Mouse (Mus musculus): ENCODE data around the gene Cers3.
A peak's percentile ranks its signal among the peaks of the same experiment; 100 is the strongest.

Cers3 gene

DNA sequence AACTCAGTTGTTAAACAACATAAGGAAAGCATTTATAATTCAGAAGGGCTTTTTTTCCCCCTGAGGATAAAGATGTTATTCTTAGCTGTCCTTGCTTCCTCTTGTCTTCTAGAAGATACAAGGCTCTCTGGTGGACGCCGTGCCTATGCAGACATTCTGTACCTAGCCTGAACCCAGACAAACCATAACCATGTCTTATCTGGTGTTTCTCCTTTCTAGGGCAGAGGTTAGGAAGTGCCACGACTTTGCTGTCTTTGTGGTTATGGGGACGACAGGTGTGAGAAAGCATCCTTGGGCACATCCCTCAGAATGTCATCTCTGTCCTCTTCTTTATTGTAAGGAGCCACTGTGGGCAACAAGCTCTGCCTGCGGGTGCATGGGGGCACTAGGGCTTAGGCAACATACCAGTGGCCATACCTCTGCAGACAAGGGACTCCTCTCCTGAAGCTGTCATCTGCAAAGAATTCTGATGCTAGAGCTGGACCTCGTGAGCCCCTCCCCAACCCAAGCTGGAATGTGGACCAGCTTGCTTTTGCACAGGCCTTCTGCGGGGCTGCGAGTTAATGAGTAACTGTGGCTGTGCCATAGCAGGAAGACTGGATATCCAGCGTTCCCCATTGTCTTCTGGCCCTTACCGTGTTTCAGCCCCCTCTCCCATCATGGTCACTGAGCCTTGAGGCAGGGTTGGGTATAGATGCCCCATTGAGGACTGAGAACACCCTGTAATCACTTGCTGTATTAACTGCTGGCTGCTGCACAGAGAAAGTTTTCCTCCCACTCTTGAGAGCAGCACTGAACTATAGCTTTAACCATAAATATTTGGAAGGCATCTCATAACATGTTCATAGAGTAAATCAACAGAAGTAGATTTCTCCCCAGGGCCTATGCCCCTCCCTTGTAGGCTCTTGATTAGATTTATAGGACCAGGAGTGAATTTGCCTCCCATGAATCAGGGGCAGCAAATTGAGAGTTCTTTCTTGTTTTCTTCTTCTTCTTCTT is 36.9 kb downstream of the Cers3 start:
- DNase-seq (ENCODE audit: low read depth, low spot score): no peak

DNA sequence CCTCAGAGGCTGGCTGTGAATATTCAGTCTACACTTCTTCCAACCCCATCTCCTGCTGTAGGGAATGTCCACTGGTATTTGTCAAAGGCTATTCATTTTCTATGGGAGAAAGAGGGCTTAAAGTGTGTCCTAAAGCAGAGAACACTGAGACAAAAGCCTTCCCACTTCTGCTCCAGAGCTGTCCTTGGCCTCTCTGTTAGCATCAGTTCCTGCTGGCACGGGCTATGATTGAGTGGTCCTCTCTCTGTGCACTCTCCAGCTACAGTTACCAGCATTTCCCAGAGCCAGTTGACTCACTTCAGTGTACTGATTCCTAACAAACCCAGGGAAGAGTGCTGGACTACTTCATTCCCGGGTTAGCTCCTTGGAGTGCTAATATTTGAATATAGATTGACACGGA is 43.2 kb downstream of the Cers3 start:
- DNase-seq (ENCODE audit: low read depth, low spot score): no peak

DNA sequence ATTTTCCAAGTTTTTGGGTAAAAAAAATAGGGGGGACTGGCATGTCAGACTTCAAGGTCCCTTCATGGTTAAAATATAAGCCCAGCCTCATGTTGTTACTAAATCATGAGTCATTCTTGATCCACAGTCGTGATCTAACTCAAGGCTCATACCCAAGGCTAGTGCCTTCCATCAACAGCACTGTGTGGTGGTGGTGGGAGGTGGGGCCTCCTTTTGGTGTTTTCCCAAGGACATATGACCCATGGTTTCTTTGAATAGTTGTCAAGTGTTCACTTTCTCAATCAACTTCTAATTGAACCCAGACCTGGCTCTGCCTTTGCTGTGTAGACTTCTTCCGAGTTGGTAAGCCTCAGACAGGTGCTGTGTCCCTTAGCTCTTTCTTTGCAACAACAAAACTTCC is 44.5 kb downstream of the Cers3 start:
- no peak for DNase-seq (ENCODE audit: low read depth, low spot score)

DNA sequence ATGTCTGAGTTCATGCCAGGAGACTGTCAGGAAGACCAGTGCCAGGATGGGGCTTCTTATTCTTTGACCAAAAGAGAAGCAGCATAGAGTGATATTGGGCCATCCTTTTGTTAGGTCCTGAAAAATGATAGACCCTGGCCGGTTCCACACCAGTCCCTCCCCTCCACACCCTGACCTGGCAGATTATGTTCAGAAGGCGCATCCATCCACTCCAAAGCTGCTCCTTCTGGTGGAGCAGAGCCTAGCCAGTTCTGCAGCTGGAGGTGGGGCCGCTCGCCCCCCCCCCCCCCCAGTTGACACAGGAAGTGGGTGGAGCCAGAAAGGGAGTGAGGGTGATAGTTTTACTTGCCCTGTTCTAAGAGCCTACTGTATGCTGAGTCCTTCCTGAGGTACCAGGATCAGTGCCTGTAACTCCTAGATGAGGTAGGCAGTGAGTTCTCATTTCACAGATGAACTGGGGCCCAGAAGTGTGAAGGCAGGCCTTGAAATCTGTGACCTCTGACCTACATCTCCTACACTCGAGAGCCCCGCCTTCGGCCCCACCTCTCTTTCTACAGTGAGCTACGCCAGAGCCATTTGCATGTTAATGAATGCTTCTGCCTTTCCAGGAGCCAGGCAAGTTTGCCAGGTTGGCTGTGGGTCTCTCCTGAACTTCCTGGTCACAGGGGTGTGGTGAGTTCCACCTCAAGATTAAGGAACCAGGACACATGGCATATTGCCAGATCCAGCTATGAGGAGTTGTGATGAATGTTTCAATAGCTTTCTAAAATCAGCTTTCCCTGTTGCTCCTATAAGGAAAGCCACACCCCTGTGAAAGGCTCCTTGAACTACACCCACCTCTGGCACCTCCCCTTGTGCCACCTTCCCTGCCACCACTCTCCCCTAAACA is 46.8 kb downstream of the Cers3 start:
- DNase-seq (ENCODE audit: low read depth, low spot score): no peak

DNA sequence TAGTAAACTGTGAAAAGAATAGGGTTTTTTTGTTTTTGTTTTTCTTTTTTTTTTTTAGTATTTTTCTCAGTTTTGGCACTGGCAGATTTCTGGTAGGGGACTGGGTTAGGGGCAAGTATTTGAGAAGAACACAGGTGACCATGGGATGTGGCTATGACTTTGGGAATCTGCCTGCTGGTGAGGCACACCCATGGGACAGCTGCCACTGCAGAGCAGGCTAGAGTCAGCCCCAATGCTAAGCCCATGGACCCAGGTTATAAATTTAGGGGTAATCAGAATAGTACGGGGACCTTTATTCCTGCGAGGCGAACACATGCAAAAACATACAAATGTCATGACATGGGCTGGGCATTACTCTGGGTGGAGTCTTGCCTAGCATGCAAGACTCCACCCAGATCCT is 47.7 kb downstream of the Cers3 start:
- no peak for DNase-seq (ENCODE audit: low read depth, low spot score)

DNA sequence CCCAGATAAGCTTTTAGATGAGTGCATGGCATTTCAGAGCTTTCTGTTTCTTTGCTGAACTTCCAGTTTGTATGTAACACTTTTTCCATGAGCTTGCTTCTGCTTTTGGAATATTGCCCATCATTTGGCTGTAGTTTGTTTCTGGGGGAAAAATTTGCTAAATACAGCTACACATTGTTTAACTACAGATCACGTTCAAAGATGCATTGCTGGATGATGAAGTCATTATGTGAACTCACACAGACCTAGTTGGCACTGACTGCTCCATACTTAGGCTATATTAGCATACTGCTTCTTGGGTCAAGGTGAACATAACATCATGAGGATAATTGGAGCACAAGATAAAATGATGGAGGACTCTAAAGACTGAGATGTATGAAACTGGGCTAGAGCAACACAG is 53.6 kb downstream of the Cers3 start:
- DNase-seq (ENCODE audit: low read depth, low spot score): no peak

DNA sequence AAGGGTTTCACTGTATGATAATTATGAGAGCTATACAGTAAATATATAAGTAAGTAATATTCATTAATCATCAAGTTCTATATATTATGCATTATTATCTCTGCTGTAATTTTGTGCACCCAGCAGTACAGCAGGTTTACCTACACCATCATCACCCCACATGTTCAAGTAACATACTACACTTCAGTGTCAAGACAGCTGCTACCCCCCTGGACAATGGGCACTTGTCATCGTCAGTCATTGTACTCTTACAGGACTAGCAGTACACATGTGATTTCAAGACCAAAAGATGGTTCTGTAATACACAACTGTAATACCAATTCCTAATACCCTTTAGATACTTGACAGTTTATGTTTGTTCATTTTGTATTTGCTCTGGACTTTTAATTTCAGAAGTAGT is 54.0 kb downstream of the Cers3 start:
- DNase-seq (ENCODE audit: low read depth, low spot score): no peak

DNA sequence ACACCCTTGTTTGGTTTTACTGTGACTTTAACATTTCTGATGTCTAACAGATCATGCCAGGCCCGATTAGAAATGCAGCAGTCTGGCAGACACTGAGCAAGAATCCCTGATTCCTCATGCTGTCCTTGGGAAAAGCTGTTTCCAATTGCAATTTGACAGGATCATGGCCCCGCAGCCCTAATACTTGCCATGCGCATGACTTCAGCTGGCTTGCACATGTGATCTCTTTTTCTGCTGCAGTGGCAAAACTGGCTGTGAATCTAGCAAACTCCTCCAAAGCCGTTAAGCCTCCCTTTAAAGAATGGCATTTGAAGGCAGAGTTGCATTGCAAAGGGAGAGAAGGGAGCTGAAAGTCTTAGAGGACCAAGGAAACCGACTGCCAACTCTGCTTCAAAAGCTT is 55.5 kb downstream of the Cers3 start:
- no peak for DNase-seq (ENCODE audit: low read depth, low spot score)

DNA sequence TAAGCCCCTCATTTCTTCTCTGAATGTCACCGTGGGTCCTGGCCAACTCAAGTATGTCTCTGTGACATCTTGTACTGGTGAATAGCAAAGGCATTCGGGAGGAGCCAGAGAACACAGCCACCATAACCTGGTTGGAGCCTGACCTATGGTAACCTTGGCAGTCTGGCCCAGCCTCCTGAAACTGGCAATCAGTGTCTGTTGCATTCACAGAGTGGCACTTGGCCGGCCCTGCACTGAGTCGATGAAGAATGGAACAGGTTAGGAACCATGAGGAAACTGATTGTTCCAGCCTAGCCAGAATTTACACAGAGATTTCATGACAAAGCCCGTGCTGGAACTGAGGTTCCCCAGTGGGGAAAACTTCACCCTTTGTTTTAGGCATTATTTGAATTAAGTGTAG is 57.5 kb downstream of the Cers3 start:
- no peak for DNase-seq (ENCODE audit: low read depth, low spot score)

DNA sequence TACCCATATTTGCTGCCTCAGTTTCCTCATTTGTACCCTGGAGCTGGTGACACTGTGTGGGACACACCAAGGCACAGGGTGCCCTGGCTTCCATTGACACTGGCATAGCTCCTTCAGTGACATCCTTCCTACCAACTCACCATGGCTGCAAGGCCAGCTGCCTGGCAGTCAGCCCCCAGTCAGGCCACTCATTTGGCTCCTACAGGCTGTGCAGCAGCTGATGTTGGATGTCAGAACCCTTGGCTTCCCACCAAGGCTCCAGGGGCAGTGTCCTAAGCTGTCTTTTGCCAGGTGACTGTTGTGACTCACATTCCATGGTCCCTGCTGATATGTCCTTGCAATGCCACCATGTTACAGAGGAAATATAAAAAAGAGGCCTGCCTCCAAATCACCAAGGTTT is 58.5 kb downstream of the Cers3 start:
- no peak for DNase-seq (ENCODE audit: low read depth, low spot score)

DNA sequence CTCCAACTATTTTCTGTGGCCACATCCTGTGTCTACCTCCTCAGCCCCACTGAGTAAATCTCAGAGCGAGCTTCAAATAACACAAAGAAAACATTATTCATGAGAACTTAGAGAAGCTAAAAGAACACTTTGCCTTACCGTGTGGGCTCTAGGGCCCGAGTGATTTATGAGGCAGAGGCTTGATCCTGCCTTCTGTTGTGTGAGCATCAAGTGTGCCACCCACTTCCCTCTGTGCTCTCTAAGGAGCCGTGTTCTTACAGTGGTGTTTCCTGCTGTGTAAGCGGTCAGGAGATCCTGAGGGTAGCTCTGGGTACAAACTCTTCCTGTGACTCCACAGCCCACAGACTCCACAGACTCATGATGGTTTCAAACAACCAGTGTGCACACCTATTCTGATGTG is 60.5 kb downstream of the Cers3 start:
- DNase-seq (ENCODE audit: low read depth, low spot score): no peak

DNA sequence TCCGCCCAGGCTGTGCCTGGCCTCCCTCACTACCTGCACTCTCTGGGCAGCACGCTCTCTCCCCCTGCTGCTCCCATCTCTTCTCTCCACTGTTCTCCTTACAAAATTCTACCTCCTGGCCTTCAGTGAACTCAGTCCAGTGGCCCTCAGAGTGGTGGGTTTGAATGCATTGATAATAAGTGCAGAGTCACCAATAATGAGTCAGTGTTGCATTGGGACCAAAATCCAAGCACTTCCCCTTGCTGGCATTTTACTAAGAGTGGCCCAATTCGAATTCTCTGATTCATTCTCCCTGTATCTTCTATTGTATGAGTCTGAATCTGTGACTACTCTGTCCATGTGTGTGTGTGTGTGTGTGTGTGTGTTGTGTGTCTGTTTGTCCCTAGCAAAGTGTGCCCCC is 63.5 kb downstream of the Cers3 start:
- DNase-seq (ENCODE audit: low read depth, low spot score): no peak

DNA sequence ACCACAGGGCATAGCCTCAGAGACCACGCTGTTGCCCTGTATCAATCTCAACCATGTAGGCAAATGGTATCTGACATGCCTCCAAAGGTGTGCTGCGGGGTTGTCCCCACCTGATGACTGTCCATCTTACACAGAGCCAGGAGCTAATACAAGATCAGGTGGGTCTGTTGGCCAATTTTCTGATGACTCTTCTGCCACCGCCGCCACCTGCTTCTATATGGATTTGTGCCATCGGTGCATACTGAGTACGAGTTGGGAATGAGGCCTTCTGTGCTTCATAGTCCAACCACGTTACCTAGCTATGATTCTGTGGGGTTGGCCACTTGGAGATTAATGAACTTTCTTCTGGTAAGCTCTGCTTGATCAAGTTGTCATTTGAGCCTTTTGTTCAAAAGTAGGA is 67.1 kb downstream of the Cers3 start:
- no peak for DNase-seq (ENCODE audit: low read depth, low spot score)

DNA sequence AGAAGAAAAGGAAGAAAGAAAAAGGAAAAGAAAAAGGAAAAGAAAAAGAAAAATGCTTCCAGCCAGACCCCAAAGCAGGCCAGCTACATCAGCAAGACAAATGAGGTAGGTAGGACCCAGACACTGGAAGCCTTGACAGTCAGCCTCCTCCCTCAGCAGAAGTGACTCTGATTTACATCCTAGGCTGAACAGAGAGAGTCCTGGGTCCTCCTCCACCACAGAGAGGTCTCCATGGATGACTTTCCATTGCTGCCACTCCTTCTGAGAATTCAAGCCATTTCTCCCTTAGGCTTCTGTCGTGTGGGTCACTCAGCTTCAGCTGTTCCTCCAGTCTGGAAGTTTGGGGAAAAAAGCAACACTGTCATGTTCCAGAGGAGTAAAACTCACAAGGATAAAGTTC is 68.0 kb downstream of the Cers3 start:
- no peak for DNase-seq (ENCODE audit: low read depth, low spot score)

DNA sequence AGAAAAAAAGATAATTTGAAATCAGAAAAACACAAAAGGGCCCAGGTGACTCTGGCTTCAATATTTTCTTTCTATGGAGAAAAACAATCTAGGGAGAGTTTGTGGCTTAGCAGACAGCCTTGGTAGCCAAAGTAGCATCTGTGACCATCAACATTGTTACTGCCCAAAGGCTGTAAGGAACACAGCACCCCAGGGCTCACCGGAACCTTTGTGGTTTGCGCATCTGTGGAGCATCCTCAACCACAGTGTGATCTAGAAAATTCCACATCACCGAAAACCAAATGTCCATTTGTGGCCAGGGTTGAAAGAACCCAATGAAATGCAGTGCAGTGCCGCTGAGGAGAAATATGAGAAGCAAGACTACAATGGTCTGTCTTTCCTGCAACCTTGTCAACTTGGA is 69.0 kb downstream of the Cers3 start:
- DNase-seq (ENCODE audit: low read depth, low spot score): no peak

DNA sequence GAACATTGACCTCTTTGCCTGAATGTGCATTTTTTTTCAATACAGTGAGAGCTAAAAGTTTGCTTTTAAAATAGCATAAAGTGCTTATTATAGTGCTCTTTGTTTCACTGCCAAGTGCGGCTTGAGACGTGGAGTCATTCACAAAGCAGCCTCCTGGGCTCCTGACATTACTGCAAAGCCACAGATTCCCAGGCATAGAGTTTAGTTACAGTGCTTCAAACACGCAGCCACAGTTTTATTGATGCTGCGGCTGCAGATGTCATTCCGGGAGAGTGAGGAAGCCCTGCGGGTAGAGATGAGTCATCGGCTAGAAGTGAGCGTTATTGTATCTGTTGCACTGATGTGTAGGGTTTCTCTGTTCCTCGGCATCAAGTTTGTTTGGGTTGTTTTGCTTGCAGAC is 69.4 kb downstream of the Cers3 start:
- DNase-seq (ENCODE audit: low read depth, low spot score): no peak

DNA sequence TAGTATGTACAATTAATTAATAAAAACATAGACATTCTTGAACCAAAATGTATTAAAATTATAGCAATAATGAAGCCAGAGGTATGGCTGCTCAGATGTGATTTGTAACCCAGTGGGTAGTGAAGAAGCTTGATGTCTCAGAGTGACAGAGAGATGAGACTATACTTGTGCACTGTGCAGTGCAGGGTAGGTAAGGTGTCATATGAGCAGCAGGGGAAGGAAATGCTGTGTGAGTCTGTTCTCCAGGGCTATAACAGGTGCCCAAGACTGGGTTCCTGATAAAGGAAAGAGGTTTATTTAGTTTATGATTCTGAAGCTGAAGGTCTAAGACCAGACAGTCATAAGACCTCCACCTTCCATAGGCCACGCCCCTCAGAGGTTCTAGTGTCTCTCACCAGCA is 69.9 kb downstream of the Cers3 start:
- DNase-seq (ENCODE audit: low read depth, low spot score): no peak

DNA sequence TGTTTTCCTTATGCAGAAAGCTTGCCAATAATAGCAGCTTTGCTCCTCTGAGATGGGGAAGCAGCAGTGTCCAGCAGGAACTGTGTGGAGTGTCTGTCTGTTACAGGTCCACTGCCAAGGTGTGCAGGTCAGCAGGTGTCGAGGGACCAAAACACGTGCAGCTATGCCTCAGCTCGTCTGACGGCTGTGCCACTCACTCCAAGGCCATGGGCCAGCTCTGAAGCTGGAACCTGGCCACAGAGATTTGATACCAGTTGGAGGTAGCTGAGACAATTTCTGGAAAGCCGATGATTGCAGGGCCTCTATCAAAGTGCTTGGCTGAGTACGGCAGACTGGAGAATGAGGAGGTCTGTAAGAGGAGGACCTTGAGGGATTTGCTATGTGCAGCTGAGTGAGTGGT is 72.2 kb downstream of the Cers3 start:
- no peak for DNase-seq (ENCODE audit: low read depth, low spot score)

DNA sequence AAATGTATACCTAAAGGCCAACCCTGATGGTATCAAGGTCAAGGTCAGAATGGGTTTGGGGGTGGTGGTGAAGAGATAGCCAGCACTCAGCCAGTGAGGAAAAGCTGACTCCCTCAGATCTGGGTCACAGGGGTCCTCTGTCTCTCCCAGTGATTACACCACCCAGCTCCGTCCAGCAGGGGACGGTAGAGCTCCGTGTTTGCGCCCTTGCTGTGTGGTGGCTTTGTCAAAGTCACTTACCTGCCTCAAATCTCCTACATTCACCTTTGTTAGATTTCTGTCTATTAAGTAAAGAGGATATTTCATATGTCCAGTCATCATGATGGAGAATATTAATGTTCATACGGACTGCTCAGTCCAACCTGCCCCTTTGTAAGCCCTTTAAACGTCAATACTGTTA is 76.7 kb downstream of the Cers3 start:
- DNase-seq (ENCODE audit: low read depth, low spot score): no peak

DNA sequence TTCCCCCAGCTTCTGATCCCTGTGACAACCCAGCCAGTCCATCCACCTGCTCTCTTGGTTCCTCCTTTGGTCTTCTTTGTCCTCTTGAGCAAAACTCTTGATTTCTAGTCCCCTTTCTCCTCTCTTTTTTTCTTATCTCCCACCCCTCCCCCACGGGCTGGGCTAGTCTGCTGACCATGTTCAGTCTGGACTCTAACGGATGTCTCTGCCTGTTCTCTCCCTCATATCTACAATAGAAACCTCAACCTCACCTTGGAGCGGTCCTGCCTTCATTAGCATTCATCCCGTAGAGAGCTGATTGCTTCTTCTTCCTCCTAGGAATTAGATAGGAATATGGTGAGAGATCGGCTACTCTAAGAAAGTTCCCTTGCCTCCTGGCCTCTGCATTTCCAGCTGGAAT is 87.5 kb downstream of the Cers3 start:
- DNase-seq (ENCODE audit: low read depth, low spot score): no peak

DNA sequence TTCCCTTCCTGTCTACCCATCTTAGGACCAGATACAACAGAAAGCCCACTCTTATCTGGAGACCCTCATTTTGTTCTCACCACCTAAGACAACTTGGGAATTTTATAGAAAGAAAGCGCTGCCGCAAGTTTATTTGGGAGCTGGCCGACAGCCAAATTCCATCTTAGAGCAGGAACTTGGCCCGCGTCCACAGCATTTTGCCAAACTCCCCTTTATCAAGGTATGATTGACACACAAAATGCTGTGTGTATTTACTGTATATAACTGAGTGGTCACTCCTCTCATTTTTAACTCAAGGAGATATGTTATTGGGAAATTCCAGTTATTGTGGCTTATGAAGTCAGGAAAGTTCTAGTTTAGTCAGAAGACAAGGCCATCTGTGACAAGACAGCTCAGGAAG is 88.0 kb downstream of the Cers3 start:
- DNase-seq (ENCODE audit: low read depth, low spot score): no peak

DNA sequence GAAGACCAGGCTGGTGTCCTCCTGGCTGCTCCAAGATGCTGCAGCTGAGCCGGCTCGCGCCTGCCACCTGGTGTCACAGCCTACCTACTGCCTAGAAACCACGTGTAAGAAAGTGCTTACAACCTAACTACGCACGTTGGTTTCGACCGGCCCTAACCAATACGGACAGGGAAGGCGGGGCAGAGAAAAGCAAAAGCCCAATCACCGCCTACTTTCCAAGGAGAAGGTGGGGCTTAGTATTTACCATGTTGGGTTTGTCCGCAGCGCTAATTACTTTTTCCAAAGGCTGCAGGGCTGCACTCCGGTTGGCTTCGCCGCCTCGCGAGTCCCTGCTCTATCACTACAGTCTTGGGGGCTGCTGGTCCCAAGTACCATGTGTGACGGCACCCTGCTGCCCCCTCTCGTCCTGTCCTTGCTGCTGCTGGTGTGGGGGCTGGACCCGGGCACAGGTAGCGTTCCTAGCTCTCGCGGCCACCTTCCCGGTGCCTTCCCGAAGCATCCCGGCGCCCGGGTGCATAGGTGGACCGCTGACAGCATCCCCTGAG is 96.2 kb downstream of the Cers3 start, which contains the start of gene Adamts17:
TSS of gene Adamts17 (plus strand) at position 273 of the 545 bp plus-strand sequence.
- peak; percentile 77 for DNase-seq (ENCODE audit: low read depth, low spot score)
